Mouse (Mus musculus): ENCODE measurements at regions not wholly inside any gene's neighbourhood (a gene's known extent, or its start where the extent isn't known, plus 50 kb on each side); places are given as distances from the start of the nearest gene placed in this dataset.
"Not testable (repeated sequence)": the region's sequence is repeated elsewhere in the genome, so short reads cannot be mapped to it uniquely, and the experiment has no call there.

- no peak for DNase-seq (ENCODE audit: low read depth)
Measured at GRCm38 (mm10) chr6:149246166-149246701, 57.7 kb upstream of the Amn1 start.

- DNase-seq (ENCODE audit: low read depth): not testable (repeated sequence)
Measured at GRCm38 (mm10) chr6:149245716-149246115, 57.2 kb upstream of the Amn1 start.

GRCm38 (mm10) chr6:149244159-149244558 is 55.6 kb upstream of the Amn1 start:
- DNase-seq (ENCODE audit: low read depth): peak; percentile 29

- no peak for DNase-seq (ENCODE audit: low read depth)
Measured at GRCm38 (mm10) chr6:149243384-149243783, 54.9 kb upstream of the Amn1 start.

GRCm38 (mm10) chr6:149238333-149238732 is 49.8 kb upstream of the Amn1 start:
- DNase-seq (ENCODE audit: low read depth): no peak

All from NIH3T3 (cell line).